Mouse (Mus musculus) frontal cortex, postnatal 14 days (tissue): Measurements from ENCODE around the gene Gm11111.
"Not testable (repeated sequence)": the region's sequence is repeated elsewhere in the genome, so short reads cannot be mapped to it uniquely, and the experiment has no call there.

Experiments
- DNase-seq, 2 experiments: peaks; one replicate each; pipeline ENCODE4 v3.0.0; 2022; ENCODE audit warnings: low spot score in 2 of 2

The Gm11111 gene

DNA sequence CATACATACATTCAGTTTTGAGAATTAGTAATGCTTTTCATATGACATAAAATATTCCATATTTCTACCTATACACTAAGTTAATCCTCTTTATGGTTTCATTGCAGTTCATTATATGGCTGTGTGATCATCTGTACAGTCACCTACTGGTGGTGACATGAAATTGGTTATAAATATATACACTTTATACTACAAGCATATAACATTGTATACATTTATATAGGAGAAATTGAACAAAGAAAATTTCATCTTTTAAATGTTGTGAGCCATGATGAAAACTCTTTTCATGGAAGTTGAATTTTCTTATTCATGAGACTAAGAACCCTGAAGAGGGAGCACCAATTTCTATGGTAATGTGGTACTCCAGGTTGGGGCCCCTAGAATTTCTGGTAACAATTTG, at the start of gene Gm11111:
Gene Gm11111 (plus strand): TSS at position 301 of the 400 bp plus-strand sequence.
- no peak for DNase-seq

DNA sequence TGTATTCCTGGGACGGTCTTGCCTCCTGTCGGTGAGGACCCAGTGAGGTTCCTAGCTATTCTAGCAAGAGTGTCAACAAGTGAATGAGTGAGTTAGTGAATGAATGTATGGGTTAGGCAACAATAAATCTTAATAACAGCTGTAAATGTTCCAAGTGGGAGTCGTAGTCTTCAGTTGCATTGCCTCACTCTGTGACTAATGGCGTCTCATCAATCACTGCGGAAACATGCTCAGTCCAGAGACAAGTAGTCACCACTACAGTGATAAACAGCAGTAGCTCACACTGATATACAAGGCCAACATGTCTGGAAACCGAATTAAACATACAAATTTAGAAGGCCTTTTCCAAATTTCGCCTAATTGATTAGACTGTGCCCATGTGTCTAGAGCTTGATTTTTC, 36.3 kb upstream of the Gm11111 start:
- no peak for DNase-seq

DNA sequence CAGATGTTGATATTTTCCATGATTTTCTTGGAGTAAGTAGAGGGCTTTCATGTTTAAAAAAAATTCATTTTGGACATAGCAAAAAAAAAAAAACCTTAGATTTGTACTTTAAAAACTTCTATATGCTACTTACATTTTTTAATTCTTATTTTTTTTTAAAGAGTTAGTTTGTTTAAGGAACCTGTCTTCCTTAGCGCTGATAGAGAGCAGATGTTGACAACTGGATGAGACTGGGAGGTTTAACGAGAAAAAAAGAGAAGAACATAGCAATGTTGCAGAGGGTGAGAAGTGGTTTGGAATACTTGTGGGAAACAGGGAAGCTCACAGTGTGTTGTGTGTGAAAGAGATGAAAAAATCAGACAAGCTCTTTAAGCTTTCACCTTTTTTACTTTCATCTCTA, 32.4 kb upstream of the Gm11111 start:
- DNase-seq: no peak

DNA sequence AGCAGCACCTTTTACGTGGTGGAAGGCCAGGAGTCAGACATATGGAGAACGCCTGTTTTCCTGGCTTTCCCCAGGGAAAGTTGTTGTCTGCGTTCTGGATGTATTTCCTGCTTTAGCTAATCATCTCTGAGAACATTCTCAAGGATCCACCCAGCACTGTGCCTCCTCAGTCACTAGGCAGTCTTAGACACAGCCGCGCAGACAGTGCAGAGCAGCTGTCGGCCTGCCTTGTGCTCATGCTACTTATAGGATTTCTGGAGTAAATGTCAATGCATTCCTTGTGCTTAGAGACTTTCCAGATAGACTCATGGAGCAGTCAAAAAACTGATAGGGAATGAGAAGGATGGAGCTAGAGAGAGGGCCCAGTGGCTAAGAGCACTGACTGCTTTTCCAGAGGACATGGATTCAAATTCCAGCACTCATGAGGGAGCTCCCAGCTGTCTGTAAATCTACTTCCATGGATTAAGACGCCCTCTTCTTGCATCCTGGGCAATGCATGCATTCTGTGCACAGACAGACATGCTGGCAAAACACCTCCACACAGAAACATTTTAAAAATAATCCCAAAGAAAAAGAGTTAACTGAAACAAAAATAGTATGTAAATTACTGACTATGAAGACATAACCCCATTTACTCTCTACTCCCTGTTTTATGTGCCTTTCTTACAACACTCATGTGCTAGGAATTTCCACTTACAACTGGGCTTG, 30.1 kb upstream of the Gm11111 start:
- DNase-seq: no peak

DNA sequence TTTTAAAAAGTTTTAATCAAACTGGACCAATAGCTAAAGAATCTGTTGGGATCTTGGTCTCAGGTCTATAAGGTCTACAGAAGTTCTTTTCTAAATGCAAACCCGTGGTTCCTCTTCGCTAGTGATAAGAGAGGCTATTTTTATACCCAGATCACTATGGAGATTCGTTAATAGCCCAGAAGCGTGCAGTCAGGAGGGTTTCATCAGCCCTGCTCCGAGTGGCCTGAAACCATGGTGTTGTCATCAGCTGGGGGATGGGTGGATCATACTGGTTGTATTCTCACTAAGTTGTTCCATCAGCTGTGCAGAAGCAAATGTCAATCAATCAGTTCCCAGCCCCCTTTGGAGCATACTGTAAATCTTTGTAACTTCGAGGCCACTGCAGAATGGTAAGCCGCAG, 29.4 kb upstream of the Gm11111 start:
- DNase-seq: no peak

DNA sequence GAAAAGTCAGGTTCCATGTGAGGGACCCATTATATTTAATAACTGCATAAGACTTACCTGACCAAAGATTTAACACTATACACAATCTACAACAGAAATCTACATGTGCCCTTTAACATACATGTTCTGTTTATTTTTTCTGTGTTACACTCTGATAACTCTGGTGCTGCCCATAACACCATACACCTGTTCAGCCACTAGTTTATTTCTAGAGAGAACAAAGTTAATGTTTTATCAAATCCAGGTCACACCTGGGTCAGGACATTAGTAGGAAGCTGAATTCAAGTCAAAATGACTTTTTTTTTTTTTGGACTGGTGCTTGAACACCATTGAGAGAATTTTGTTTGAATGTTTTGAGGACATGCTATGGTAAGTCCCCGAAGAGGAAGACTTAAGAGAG, 28.7 kb upstream of the Gm11111 start:
- no peak for DNase-seq

DNA sequence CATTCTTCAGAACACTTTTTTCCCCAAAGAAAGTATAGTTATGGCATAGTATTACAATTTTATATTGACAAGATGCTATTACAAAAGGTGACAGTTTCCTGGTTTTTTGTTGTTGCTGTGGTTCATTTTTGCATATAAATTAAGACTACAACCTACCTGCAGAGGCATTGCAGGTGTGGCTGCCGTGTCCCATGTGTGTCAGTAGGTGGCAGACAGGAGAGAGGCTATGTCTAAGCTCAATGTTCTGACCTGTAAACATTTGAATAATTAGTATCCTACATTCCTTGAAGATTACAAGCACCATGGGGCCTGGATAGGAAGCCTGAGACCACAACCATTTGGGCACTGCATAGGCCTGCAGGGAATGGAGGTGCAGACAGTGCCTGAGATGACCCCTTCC, 11.2 kb upstream of the Gm11111 start:
- no peak for DNase-seq

DNA sequence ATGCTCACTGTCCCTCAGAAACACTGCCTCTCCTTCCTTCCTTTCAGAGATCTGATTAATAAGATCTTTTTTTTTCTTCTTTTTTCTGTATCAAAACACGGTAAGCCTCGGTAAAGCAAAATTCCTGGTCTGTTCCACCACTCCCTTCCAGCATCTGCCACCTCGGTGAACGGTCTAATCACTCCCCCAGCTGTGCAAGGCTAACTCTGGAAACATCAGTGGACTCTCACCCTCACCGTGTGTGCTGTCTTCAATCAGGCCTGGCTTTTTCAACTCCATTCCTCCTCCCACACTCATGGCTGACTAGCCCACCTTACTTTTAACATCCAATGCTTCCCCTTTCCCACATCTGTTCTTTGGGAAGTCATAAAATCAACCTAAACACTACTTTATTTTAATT, 2.2 kb upstream of the Gm11111 start:
- DNase-seq: no peak

DNA sequence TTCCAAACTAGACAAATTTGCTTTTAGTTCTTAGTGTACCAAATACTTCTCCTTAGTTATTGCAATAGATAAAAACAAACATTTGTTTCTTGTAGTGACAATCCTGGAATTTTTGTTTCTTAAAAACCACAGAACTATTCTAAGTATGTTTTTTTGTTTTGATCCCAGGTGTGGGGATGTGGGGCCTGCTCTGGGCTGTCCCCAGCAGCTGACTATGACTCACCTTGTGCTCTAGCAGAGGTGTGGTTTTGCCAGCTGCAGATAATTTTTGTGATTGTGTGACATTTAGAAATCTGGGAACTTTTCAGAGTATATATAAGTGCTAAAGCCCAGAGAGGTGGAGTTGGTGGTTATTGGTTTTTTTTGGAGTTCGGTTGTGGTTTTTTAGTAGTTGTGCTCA, 1.6 kb upstream of the Gm11111 start:
- DNase-seq: no peak

DNA sequence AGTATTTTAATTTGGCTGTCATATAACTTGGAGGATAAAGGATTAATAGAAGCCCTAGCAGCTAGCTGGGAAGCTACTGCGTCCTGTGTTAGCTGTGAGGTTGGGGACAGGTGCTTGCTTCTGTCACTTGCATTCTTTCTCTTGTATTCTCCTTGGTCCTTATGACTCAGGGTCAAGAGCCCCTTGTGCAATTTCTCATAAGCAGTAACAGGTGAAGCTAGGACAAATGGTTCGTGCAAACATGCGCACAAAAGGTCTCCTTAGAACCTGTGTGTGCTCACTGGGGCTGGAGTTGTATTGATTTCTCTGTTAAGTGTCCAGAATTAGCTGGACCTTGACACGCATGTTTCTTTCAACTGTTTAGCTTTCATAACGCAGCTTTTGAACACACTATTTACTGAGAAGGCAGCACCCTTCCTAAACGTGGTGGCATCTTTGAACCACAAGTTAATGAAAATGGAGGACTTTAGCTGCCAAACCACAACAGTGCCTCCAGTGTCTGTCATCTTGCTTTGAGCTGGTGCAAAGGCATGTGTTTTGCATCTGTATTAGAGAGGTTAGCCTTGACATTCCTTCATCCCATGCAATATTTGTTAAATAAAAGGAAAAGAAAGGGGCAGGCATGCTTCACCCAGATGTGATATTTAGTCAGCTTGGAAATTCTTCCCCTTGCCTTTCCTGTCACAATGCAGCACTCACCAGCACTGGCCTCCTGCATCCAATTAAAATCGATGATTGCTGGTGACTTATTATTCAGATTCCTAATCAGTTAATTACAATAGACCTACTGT, 511 bp downstream of the Gm11111 start:
- DNase-seq: no peak

DNA sequence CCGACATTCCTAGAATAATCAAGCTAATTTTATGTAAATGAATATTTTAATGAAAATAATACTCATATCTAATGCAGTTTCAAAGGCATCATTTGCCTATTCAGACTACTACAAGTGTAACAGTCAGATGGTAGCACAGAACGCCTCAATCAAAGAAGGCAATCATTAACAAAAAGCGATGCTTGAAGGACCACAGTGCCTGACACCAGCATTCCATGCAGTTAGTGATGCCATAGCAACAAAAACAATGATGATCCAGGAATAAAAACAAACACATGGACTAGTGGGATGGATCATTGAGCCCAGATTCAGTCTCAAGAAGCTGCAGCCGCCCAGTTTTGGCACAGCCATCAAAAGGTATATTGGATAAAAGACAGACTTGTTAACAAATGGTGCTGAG, 8.8 kb downstream of the Gm11111 start:
- no peak for DNase-seq

DNA sequence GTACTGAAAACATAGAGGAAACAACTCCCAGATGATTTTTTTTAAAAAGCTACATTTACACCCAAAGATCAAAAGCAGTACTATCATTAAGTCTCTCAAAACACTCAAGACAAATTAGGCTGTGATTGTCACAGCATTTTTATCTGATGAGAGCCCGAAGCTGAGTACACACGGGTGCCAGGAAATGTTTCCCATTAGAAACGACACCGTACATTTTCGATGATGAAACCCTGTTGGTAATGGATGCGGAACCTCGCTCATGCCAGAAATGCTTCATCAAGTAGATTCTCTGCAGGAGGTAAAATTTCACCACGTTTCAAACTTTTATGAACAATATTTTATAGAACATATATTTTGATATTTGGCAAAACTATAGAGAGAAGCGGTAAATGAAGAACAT, 10.3 kb downstream of the Gm11111 start:
- no peak for DNase-seq

DNA sequence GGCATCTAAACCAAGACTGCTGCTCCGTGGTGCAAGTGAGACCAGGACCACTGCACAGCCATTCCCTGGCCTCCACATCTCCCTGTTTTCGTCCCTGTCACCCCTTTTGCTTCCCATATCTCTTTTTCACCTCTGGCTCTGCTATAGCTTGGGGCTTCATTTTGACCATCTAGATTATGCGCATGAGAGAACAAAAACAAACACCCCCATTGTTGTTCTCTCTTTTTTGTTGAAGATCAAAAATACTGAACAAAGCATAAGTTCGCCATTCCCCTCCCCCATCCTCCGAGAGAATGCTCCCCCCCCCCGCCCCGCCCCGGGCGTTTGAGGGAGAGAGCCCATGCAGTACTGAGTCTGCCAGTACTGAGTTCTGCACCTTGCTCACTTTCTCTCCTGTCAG, 11.3 kb downstream of the Gm11111 start:
- no peak for DNase-seq

DNA sequence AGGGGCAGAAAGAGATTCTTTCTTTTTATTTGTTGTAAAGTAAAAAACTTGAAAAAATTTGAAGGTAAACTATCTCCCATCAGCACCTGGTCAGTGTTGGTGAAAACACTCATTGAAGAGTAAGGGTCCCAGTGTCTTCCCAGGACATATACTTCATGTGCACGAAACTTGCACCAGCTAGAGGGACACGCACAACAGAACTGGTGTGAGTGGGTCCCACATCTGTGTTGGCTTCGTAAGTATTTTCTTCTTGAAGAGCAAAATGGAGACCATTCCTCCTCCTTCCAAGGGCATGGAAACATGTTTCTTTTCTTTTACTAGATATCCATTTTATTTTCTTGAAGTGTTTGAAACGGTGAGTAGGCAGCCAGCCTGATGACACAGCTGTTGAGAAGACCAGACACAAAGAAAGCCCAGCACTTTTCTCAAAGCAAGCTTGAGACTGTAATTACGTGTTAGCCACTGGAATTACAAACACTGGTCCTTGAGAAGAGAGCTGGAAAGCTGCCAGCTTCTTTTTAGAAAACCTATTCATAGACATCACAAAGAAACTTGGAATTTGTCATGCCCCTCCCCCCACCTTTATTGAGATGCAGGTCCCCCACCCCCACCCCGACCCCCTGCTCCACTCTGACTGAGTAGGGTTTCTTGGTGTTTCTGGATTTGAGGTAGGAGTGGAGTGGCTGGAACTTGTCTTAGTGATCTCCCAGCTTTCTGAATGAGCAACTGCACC, 14.1 kb downstream of the Gm11111 start:
- DNase-seq: no peak

DNA sequence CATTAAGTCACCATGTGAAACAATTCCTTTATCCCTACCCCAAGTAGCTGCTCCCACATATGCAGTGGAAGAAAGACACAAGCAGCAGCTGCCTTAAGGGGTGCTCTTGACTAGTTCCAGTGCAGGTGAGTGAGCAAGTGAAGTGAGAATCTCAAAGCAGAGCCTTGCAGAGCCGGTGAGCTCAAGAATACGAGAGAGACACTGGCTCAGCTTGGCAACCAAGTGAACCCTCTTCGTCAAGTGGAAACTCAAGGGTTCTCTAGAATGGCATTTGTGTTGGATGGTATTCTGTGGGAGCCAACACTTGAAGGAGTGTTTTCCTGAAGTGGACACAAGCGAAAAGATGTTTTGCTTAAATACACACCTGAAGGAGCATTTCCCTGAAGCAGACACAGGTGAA, 16.0 kb downstream of the Gm11111 start:
- DNase-seq: no peak

DNA sequence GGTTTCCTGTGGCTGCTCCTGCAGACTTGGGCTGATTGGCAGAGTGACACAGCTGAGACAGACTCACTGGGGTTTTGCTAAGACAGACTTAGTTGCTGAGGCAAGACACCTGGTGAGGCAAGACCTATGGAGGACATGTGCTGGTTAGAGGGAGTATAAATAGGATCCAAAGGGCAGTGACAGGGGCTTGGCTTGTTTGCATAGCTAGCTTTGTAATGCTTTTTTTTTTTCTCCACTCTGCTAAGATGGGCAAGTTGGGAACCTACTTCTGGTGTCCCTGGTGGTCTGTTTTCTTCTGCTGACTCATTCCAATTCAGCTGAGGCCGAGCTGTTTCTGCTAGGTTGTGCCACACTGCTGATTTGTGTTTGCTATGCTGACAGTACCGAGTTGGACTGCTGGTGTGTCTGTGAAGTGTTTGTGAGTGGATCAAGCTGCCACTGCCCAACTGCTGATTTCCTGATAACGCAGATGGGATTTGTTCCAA, 16.6 kb downstream of the Gm11111 start:
- no peak for DNase-seq

DNA sequence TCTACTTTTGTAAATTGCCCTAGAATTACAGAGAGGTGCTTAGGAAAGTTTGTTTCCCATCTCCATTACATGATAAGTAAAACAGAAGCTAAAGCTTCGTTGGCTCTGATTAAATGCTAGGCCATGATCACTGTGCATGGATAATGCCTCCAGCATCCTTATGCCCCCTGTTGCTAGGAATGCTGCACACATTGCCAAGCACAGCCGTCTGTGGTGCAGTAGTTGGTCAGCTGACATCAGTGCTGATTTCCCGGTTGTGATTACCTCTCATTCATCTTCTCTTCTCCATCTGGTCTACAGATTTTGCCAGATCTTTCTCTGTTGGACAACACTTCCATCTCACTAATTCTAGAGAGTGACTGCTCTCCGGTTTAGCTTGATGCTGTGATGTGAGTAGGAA, 19.9 kb downstream of the Gm11111 start:
- no peak for DNase-seq

DNA sequence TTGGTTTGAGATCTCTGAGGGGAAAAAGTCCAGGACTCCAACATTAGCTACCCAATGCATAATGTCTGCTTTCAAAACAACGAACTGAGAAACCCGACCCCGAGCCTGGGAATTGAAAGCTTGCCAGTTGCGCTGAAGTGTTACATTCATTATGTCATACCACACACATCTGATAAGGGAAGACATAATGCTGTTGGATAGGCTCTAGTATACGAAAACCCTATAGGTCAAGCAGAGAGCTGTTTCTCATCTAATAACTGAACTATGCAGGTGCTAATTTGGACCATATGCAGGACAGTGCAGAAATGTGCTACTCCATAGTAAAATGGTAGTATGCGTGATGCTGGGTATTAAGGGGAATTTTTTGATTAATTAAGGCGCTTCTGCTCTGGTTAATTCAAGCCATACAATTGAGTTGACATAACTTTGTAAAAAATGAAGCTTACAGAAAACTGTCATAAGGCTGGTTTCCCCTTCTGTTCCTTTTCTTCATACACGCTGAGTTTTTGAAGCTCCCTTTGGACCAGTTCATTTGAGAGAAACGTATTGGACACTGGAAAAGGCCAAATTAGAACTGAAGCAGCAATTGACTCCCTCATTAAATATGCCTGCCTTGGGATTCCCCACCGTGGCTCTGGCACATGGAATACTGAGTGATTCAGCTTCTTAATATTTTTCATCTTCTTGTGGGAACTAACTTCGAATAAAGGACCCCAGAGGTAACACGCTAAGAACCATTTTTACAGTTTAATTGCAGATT, 22.4 kb downstream of the Gm11111 start:
- DNase-seq: no peak

DNA sequence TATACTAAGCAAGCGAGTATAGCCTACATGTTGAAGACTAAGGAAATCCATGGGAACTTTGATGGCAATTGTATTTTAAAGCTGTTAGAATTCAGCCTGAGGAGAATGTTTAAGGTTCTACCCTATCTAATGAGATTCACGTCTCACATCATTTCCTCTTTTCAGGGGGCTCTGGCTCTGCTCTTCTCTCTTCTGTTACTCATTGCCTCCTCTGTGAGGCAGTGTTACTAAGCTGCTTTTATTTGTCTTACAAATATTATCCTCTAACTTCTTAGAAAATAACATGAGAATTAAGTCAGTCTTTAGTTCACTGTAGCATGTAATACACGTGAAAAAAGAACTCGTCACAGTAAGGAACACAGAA, 23.0 kb downstream of the Gm11111 start:
- no peak for DNase-seq

DNA sequence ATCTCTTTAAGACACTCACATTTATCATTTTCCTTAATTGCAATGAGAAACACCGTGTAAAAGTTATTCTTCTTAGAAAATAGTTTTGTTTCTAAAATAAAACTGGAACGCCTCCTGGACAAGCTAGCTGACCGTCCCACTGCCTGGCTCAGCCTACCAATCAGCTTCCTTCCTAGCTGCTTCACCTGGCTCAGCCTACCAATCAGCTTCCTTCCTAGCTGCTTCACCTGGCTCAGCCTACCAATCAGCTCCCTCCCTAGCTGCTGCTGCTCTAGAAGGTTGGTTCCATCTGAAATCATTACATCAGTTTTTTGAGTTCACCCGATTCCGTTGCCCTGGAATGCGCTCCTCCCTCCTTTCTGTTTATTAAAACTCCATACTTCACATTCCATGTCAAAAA, 24.0 kb downstream of the Gm11111 start:
- not testable (repeated sequence) for DNase-seq

DNA sequence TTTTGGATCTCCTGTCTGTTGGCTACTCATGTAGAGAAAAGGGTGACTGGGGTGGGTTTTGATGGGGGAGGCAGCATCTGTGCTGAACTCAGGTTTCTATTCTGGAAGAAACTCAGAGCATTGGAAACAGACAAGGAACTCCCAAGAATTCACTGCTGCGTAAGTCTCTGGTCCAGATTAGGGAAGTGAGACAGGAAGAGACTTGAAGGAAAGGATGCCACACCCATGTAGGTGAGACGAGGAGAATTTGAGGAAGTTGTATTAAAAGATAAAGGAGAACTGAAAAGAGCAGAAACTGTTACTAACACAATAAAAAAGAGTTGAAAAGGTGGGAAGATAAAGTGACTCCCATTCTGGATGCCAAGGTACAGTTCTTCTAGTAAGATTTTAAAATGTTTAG, 25.9 kb downstream of the Gm11111 start:
- DNase-seq: no peak

DNA sequence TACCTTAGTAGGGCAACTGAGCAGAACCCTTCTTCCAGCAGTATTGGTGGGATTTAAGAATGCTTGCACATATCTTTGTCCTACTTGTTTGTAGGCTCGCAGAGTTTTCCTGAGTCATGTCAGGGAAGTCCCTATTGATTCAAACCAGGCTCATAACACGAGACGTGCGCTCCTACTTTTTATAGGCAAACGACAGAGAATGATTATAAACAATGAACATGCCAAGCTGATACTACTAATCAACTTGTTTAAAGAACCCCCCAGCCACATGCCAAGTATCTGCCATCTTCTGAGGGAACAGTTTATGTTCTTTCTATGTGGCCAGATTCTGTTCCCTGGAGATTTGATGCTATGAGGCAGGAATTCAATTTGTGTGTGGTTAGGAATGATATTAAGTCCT, 28.3 kb downstream of the Gm11111 start:
- DNase-seq: no peak
